Mouse (Mus musculus): ENCODE measurements around the gene Foxj1.

Foxj1 gene

GRCm38 (mm10) chr11:116296191-116296734, 38.9 kb downstream of the Foxj1 start:
- ChIA-PET CTCF (interaction anchor here in 3 of 4 experiments (0.6 to 3.3 kb wide), 7 partner anchors 11 to 528 kb away, joined by 3 to 25 read pairs (median 4); partner anchors contain the start of gene Exoc7 (in 1 of the 3)), POLR2A (interaction anchor here in 3 of 4 experiments (0.5 to 1.2 kb wide), 3 partner anchors 13 to 74 kb away, joined by 3 to 4 read pairs (median 3); partner anchors contain the start of gene Foxj1 (in 1 of the 3))

DNA sequence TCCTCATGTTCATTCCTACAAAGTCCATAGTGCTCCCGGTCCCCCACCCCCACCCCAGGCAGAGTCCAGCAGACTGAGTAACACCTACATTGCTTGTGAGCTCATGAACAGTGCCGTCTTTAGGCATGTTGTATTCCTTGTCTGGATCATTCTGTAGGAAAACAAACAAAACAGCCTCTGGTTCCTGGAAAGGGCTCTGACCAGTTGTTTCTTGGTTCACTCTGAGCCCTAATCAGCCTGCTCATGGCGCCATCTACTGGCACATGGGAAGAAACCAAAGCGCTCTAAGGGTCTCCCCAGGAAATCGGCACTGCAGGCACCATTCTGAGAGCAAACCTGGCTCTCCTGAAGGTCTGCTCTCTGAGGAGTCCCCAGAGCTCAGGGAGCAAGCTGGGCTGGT, 40.9 kb downstream of the Foxj1 start:
- CTCF ChIA-PET: interaction anchor here (0.6 to 3.4 kb wide), 37 partner anchors 8 to 228 kb away, joined by 3 to 25 read pairs (median 4); partner anchors contain the start of genes Mrpl38 (in 2 of the 4), Exoc7 (in 1 of the 4), Fbf1 (in 1 of the 4) and Galr2 (in 1 of the 4)
- POLR2A ChIA-PET: interaction anchor here in 2 of 4 experiments (0.6 to 1.5 kb wide), 10 partner anchors 8 to 194 kb away, joined by 3 to 9 read pairs (median 4); partner anchors contain the start of gene Exoc7 (in 1 of the 2)

- ChIA-PET CTCF (interaction anchor here (0.7 to 3.4 kb wide), 26 partner anchors 11 to 170 kb away, joined by 3 to 25 read pairs (median 4); partner anchors contain the start of genes Mrpl38 (in 2 of the 4), Exoc7 (in 1 of the 4), Galr2 (in 1 of the 4) and Srp68 (in 1 of the 4)), POLR2A (interaction anchor here in 2 of 4 experiments (1.0 to 1.5 kb wide), 8 partner anchors 9 to 170 kb away, joined by 3 to 9 read pairs (median 4); partner anchors contain the start of gene Exoc7 (in 1 of the 2))
Observed at GRCm38 (mm10) chr11:116293538-116294137, 41.6 kb downstream of the Foxj1 start.

DNA sequence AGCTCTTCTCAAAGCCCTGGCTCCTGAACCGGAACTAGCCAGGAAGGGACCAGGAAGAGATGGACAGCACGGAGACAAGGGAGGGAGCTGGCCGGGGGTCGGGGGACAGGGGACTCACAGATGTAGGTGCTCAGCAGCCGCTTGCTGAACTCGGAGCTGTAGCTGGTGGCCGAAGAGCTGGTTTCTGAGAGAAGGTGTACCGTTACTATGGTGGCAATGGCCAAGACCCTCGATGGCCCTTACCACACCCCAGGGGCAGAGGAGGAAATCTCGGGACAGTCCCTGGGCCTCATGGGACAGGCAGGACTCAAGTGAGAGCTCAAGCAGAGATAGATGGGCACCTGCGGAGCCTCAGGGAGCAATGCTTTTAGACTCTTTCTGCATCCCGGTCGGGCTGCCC, 42.8 kb downstream of the Foxj1 start:
- CTCF ChIA-PET: interaction anchor here in 1 of 4 experiments (0.9 to 3.4 kb wide), 3 partner anchors 11 to 65 kb away, joined by 3 to 23 read pairs (median 5); partner anchors contain the start of gene Galr2
- POLR2A ChIA-PET: interaction anchor here in 3 of 4 experiments (0.6 to 1.6 kb wide), 3 partner anchors 10 to 353 kb away, joined by 3 to 5 read pairs (median 3); no protein-coding TSS in a partner anchor

DNA sequence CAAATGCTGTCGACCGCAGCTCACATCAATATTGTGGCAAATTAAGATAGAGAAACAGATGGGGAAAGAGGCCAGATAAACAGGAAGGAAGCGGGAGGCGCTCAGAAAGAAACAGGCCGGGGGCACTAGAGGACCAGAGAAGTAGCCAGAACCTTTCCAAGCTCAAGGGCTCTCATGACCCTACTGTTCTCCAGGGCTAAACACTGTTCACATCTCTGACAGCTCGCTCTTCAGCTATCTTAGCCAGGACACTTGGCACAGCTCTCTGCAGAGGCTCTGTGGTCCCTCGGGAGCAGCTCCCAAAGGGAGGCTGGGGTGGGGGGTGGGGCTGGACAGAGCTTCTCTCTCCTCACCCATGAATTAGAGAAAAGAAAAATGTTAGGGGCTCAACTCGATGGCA, 44.6 kb downstream of the Foxj1 start:
- ChIA-PET CTCF (interaction anchor here in 3 of 4 experiments (0.5 to 2.0 kb wide), 6 partner anchors 8 to 465 kb away, joined by 3 to 6 read pairs (median 4); partner anchors contain the start of gene Galr2 (in 1 of the 3)), POLR2A (interaction anchor here in 3 of 4 experiments (0.6 to 1.9 kb wide), 8 partner anchors 9 to 985 kb away, joined by 3 to 6 read pairs (median 4); partner anchors contain the start of genes Galr2 (in 2 of the 3), Exoc7 (in 1 of the 3) and Mrpl38 (in 1 of the 3))

DNA sequence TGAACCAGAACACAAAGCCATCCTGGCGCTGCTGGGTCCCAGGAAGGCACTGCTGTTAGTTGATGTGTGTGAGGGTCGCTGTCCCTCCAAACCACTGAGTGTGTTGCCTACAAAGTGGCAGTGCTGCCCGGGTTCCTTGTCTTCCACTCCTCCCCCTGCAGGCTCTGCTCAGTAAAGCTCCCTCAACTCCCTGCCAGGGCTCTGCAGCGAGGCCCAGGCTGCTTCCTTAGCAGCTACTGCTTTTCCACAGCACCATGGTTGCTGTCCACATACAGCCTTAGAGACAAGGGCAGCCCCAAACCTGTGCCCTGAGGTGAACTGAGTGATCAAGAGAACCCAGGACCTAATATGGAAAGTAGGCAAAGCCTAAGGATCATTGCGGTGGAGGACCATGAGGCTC, 47.8 kb downstream of the Foxj1 start:
- CTCF ChIA-PET: interaction anchor here in 3 of 4 experiments (0.6 to 2.1 kb wide), 6 partner anchors 20 to 177 kb away, joined by 3 to 8 read pairs (median 5); no protein-coding TSS in a partner anchor
- POLR2A ChIA-PET: interaction anchor here in 3 of 4 experiments (0.5 to 2.4 kb wide), 9 partner anchors 13 to 705 kb away, joined by 3 to 8 read pairs (median 3); no protein-coding TSS in a partner anchor

GRCm38 (mm10) chr11:116285770-116286191, 49.4 kb downstream of the Foxj1 start:
- ChIA-PET CTCF (interaction anchor here in 2 of 4 experiments (1.0 to 1.2 kb wide), 2 partner anchors 9 to 19 kb away, joined by 3 to 4 read pairs; no protein-coding TSS in a partner anchor), POLR2A (interaction anchor here in 1 of 4 experiments (0.9 to 4.6 kb wide), 2 partner anchors 38 to 55 kb away, joined by 3 to 23 read pairs; no protein-coding TSS in a partner anchor)

- ChIA-PET POLR2A (interaction anchor here in 3 of 4 experiments (0.5 to 4.6 kb wide), 15 partner anchors 8 to 619 kb away, joined by 3 to 23 read pairs (median 3); partner anchors contain the start of genes Exoc7 (in 1 of the 3) and Srp68 (in 1 of the 3)), CTCF (interaction anchor here in 3 of 4 experiments (1.1 to 1.5 kb wide), 3 partner anchors 25 to 57 kb away, joined by 3 to 4 read pairs (median 4); no protein-coding TSS in a partner anchor)
Observed at GRCm38 (mm10) chr11:116283982-116284381, 51.2 kb downstream of the Foxj1 start.

DNA sequence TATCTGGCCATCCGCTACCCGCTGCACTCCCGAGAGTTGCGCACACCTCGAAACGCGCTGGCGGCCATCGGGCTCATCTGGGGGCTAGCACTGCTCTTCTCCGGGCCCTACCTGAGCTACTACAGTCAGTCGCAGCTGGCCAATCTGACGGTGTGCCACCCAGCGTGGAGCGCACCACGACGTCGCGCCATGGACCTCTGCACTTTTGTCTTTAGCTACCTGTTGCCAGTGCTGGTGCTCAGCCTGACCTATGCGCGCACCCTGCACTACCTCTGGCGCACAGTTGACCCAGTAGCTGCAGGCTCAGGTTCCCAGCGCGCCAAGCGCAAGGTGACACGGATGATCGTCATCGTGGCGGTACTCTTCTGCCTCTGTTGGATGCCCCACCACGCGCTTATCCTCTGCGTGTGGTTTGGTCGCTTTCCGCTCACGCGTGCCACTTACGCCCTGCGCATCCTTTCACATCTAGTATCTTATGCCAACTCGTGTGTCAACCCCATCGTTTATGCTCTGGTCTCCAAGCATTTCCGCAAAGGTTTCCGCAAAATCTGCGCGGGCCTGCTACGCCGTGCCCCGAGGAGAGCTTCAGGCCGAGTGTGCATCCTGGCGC, 52.2 kb downstream of the Foxj1 start:
- ChIA-PET CTCF (interaction anchor here (0.5 to 3.2 kb wide), 14 partner anchors 11 to 568 kb away, joined by 3 to 20 read pairs (median 6); partner anchors contain the start of gene Exoc7 (in 1 of the 4)), POLR2A (interaction anchor here (0.5 to 4.6 kb wide), 25 partner anchors 8 to 618 kb away, joined by 3 to 23 read pairs (median 5); partner anchors contain the start of genes Exoc7 (in 1 of the 4), Mrpl38 (in 1 of the 4) and Srp68 (in 1 of the 4))

DNA sequence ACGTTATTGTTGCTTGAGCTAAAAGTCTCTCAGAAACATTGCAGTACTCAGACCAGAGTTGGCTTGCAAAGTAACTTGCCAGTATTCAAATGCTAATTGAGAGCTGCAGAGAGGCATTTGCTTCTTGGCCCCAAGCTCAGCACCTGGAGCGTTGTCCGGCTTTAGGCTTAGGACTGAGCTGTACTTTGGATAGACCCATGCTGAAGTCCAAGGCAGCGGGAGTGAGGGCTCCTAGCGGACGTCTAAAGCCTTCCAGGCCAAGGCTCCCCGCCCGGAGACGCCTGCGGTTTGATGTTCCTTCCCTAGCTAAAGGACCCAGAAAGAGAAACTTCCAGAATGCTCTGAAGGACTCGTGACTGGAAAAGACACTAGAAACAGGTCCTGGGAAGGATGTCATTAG, 53.1 kb downstream of the Foxj1 start:
- ChIA-PET CTCF (interaction anchor here in 3 of 4 experiments (0.5 to 3.2 kb wide), 24 partner anchors 9 to 398 kb away, joined by 3 to 20 read pairs (median 4); partner anchors contain the start of genes Exoc7 (in 1 of the 3), Mrpl38 (in 1 of the 3), Prpsap1 (in 1 of the 3) and Srp68 (in 1 of the 3)), POLR2A (interaction anchor here (0.6 to 4.6 kb wide), 39 partner anchors 8 to 258 kb away, joined by 3 to 23 read pairs (median 4); partner anchors contain the start of genes Exoc7 (in 2 of the 4), Mrpl38 (in 2 of the 4), Evpl (in 1 of the 4) and Srp68 (in 1 of the 4))

DNA sequence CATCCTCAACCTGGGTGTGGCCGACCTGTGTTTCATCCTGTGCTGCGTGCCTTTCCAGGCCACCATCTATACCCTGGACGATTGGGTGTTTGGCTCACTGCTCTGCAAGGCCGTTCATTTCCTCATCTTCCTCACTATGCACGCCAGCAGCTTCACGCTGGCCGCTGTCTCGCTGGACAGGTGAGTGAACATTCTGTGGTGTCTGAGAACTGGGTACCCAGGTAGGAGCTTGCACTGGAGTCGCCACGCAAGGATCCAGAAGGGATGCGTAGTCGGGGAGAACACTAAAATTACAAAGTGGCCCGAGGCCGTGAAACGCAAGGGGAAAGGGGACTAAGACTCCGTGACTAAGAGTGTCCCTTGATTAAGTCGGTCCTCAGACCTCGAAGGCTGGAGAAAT, 53.5 kb downstream of the Foxj1 start:
- POLR2A ChIA-PET: interaction anchor here (0.6 to 4.6 kb wide), 38 partner anchors 9 to 257 kb away, joined by 3 to 23 read pairs (median 4); partner anchors contain the start of genes Exoc7 (in 2 of the 4), Mrpl38 (in 2 of the 4), Acox1 (in 1 of the 4) and Evpl (in 1 of the 4)
- CTCF ChIA-PET: interaction anchor here in 3 of 4 experiments (0.5 to 3.2 kb wide), 24 partner anchors 8 to 399 kb away, joined by 3 to 20 read pairs (median 4); partner anchors contain the start of genes Exoc7 (in 1 of the 3), Mrpl38 (in 1 of the 3), Prpsap1 (in 1 of the 3) and Srp68 (in 1 of the 3)

- ChIA-PET POLR2A (interaction anchor here in 3 of 4 experiments (0.7 to 3.5 kb wide), 27 partner anchors 8 to 256 kb away, joined by 3 to 15 read pairs (median 4); partner anchors contain the start of genes Mrpl38 (in 2 of the 3), Acox1 (in 1 of the 3), Exoc7 (in 1 of the 3) and Srp68 (in 1 of the 3)), CTCF (interaction anchor here (0.7 to 3.2 kb wide), 20 partner anchors 8 to 213 kb away, joined by 3 to 20 read pairs (median 4); partner anchors contain the start of genes Exoc7 (in 1 of the 4), Prpsap1 (in 1 of the 4) and Srp68 (in 1 of the 4))
Observed at GRCm38 (mm10) chr11:116280751-116281663, 54.2 kb downstream of the Foxj1 start, which contains the start of gene Galr2. Galr2 (plus strand) TSS chr11:116280939.

Measured in embryonic stem cell, embryonic (primary cell).